Mouse (Mus musculus) embryonic facial prominence, embryonic 13.5 days (tissue): ENCODE results near the gene D230025D16Rik. TPM values are rescaled to one million over a fixed set of nuclear protein-coding genes. Genes with fewer than 3 reads are reported as not detected.

Experiments used
- ATAC-seq: fragments of 200-750 bp; cut with Nextera tagmentation; 2 replicates; pipeline ENCODE4 v1.8.0; 2017; ENCODE audit warnings: low read depth; ENCODE audit not compliant: insufficient number of reproducible peaks, insufficient read depth, low FRiP score, low TSS enrichment
- H3K27ac ChIP-seq: fragments of 300-500 bp; sonication (generic); 2 replicates; pipeline ENCODE4 v1.5.1; 2015; ENCODE audit warnings: moderate library complexity, mild to moderate bottlenecking, inconsistent platforms
- H3K27me3 ChIP-seq: fragments of 300-500 bp; sonication (generic); 2 replicates; pipeline ENCODE4 v1.6.1; 2015; ENCODE audit warnings: mild to moderate bottlenecking, inconsistent platforms
- H3K36me3 ChIP-seq: fragments of 300-500 bp; sonication (generic); 2 replicates; pipeline ENCODE4 v1.6.1; 2015; ENCODE audit warnings: mild to moderate bottlenecking, inconsistent platforms
- H3K4me1 ChIP-seq: fragments of 300-500 bp; sonication (generic); 2 replicates; pipeline ENCODE4 v1.6.1; 2015; ENCODE audit warnings: inconsistent platforms
- H3K4me2 ChIP-seq: fragments of 300-500 bp; sonication (generic); 2 replicates; pipeline ENCODE4 v1.6.1; 2015; ENCODE audit warnings: moderate library complexity, mild to moderate bottlenecking, inconsistent platforms
- H3K4me3 ChIP-seq: fragments of 300-500 bp; sonication (generic); 2 replicates; pipeline ENCODE4 v1.5.1; 2015; ENCODE audit warnings: mild to moderate bottlenecking, inconsistent platforms
- H3K9ac ChIP-seq: fragments of 300-500 bp; sonication (generic); 2 replicates; pipeline ENCODE4 v1.6.1; 2015; ENCODE audit warnings: mild to moderate bottlenecking, inconsistent platforms
- H3K9me3 ChIP-seq: fragments of 300-500 bp; sonication (generic); 2 replicates; pipeline ENCODE4 v1.6.1; 2016; ENCODE audit warnings: inconsistent platforms
- WGBS: fragments of 180-500 bp; shearing (Covaris S2); methylation state at CpG from one replicate; pipeline ENCODE4 v1.1.7; 2015; ENCODE audit warnings: mixed read lengths; 5-methylcytosine and 5-hydroxymethylcytosine counted together
- polyA plus RNA-seq: library from polyadenylated mRNA; unstranded; fragments of >200 nt; fragmentation: Nextera tagmentation; extraction: Ambion mirVana; gene quantifications from 2 replicates; pipeline ENCODE4 v1.2.1, GENCODE M21; 2015

The D230025D16Rik gene
- polyA plus RNA-seq, 1 experiment from 2014 or later: 24.5 TPM

DNA sequence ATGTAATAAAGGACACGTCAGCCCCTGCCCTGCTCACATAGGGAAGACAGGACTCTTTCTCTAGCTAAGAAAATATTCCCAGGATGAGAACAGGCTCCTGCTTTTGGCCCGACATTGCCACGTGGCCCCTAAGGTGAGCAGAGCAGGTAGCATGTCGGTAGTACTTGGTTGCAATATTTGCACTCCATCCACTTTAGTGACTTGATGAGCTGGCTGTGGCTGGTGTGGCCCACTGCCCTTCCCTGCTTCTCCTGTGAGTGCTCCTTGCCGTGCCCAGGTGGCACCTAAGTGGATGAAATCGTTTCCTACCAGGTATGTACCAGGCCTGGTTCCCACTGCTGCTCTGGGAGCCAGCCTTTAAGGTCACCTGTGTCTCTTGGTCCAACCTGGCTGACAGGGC, 27.0 kb downstream of the D230025D16Rik start:
- Histone ChIP-seq H3K4me2 (no peak overlapping the region), H3K4me1 (peaks cover 20% of the 10 kb centered on the region), H3K27ac (no peak overlapping the region), H3K9me3 (no peaks in the 10 kb centered on the region), H3K27me3 (peaks cover 14% of the 10 kb centered on the region), H3K4me3 (no peak overlapping the region), H3K9ac (no peak overlapping the region), H3K36me3 (peaks cover 62% of the 10 kb centered on the region)
- 92% methylated on average over 6 of the region's 6 CpGs for WGBS
- no peak for ATAC-seq

DNA sequence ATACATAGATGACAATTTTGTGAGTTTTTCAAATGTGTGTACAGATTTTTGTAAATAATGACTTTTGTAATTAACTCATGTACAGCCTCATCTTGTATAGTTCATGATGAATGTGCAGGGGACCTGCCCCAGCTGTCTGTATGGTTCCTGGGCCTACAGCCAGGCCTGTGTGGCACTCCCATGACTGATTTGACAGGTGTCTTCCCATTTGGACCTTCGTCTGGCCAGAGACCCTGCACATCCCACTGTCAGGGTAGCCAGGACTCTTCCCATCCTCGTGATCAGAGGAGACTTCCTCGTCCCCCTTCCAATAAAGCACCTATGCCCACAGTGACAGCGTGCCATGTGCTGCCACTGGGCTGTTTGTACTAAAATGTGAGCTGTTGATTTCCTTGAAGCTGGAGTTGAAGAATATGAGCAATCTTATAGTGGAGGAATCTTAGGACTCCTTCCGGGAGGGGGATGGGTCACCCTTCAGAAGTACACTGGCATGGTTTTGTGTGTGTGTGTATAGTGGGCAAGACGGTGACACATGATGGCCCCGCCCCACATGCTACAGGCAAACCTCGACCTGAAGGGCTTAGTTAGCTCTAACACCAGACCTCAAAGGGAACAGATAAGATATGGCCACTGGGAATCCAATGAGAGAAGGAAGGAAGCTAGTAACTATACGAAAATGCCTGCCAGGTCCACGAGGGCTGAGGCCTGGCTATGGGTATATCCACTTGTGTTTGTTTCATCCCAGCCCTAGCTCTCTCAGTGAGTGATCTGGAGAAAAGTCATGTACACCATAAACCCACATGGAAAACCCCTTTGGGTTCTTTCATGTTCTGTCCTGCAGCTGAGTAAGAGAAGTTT, 28.0 kb downstream of the D230025D16Rik start:
- Histone ChIP-seq H3K4me2 (0 out of 2 replicates have a peak overlapping the region, but pooled peaks have one; percentile 90), H3K9ac (peak overlapping the region; percentile 86; the same call in 1 of the 2 replicates), H3K36me3 (peaks cover 55% of the 10 kb centered on the region), H3K4me3 (peak overlapping the region; percentile 73; the same call in 1 of the 2 replicates), H3K27ac (no peak overlapping the region), H3K27me3 (peaks cover 22% of the 10 kb centered on the region), H3K4me1 (peaks cover 20% of the 10 kb centered on the region), H3K9me3 (no peaks in the 10 kb centered on the region)
- WGBS: 86% methylated on average over 10 of the region's 10 CpGs
- ATAC-seq: no peak

GRCm38 (mm10) chr8:105253766-105254151, 28.8 kb downstream of the D230025D16Rik start:
- no peaks in the 10 kb centered on the region for H3K9me3 ChIP-seq
- peak overlapping the region; percentile 73 for H3K4me3 ChIP-seq
- peaks cover 25% of the 10 kb centered on the region for H3K4me1 ChIP-seq
- peaks cover 47% of the 10 kb centered on the region for H3K36me3 ChIP-seq
- peak overlapping the region; percentile 91; the same call in 1 of the 2 replicates for H3K27ac ChIP-seq
- no peak for ATAC-seq
- WGBS: 36% methylated on average over 20 of the region's 20 CpGs
- peak overlapping the region; percentile 90 for H3K4me2 ChIP-seq
- peaks cover 31% of the 10 kb centered on the region for H3K27me3 ChIP-seq
- H3K9ac ChIP-seq: peak overlapping the region; percentile 86

GRCm38 (mm10) chr8:105254152-105254965, 29.4 kb downstream of the D230025D16Rik start:
- peak overlapping the region; percentile 73 for H3K4me3 ChIP-seq
- ATAC-seq: peak; percentile 81
- H3K27ac ChIP-seq: peak overlapping the region; percentile 91
- H3K4me2 ChIP-seq: peak overlapping the region; percentile 90
- H3K9ac ChIP-seq: peak overlapping the region; percentile 86
- WGBS: under 1% methylated on average over 73 of the region's 74 CpGs
- H3K4me1 ChIP-seq: peaks cover 31% of the 10 kb centered on the region
- H3K36me3 ChIP-seq: peaks cover 41% of the 10 kb centered on the region
- H3K9me3 ChIP-seq: no peaks in the 10 kb centered on the region
- peaks cover 37% of the 10 kb centered on the region for H3K27me3 ChIP-seq

DNA sequence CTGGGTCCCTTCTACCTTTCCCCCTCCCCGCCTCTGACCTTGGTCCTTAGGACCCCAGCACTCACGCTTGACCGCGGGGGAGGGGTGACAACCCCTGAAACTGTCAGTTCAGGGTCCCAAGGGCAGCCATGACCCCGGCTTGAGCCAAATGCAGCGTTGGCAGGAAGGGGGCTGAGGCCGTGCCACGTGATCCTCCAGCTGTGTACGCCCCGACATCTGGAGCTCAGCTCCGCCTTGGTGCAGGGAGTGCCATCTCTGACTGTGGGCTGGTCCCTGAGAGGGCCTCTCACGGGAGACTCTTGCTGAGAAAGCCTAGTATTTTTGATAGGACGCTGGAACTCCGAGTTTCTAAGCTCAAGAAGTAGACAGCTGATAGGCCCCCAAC, 30.0 kb downstream of the D230025D16Rik start, which contains the start of gene B3gnt9:
Gene B3gnt9, minus strand, starts transcription at position 188 of the 385 bp plus-strand sequence.
- peak; percentile 80 for ATAC-seq
- Histone ChIP-seq H3K27me3 (peaks cover 42% of the 10 kb centered on the region), H3K4me2 (peak within 1 kb of the TSS; percentile 90), H3K36me3 (peaks cover 35% of the 10 kb centered on the region), H3K4me3 (peak within 1 kb of the TSS; percentile 73), H3K9ac (peak within 1 kb of the TSS; percentile 86), H3K27ac (peak within 1 kb of the TSS; percentile 91), H3K4me1 (peaks cover 37% of the 10 kb centered on the region), H3K9me3 (no peaks in the 10 kb centered on the region)
- WGBS: 3% methylated on average over 14 of the region's 14 CpGs

DNA sequence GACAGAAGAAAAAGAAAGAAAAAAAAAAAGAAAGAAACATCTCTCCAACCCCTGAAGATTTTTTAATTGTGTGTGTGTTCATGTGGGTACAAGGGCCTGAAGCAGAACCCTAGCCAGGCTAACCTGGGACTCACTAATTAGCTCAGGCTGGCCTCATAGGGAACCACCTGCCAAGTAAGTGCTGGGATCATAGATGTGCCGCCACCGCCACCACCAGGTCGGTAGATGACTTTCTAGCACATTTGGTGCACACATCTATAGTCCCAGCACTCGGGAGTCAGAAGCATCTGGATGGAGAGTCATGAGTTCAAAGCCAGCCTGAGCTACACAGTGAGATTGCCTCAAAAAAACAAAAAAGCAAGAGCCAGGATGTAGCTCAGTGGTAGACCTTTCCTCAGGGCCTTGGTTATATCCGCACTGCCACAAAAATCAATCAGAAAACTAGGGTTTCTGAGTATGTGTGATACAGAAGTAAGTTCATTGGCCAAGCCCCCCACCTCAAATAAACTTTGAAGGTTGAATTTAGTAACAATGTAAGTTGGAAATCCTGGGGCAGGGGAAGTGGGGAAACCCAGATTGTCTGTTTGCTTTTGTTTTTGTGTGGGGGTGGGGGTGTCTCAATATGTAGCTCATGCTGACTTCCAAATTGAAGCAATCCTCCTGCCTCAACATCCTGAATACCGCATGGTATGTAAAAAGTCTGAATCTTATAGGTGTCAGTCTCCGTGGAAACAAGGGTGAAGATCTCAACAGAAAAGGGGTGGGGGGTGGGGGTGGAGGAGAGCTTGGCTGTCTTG, 32.6 kb downstream of the D230025D16Rik start:
- no peak overlapping the region for H3K9ac ChIP-seq
- WGBS: 68% methylated on average over 7 of the region's 7 CpGs
- H3K27ac ChIP-seq: no peak overlapping the region
- peaks cover 64% of the 10 kb centered on the region for H3K27me3 ChIP-seq
- peaks cover 11% of the 10 kb centered on the region for H3K36me3 ChIP-seq
- no peak overlapping the region for H3K4me2 ChIP-seq
- ATAC-seq: no peak
- no peaks in the 10 kb centered on the region for H3K9me3 ChIP-seq
- no peak overlapping the region for H3K4me3 ChIP-seq
- H3K4me1 ChIP-seq: peaks cover 39% of the 10 kb centered on the region

- Histone ChIP-seq H3K4me2 (peak overlapping the region; percentile 68), H3K36me3 (no peaks in the 10 kb centered on the region), H3K4me3 (peak overlapping the region; percentile 38), H3K27me3 (peaks cover 79% of the 10 kb centered on the region), H3K9ac (peak overlapping the region; percentile 27), H3K4me1 (peaks cover 30% of the 10 kb centered on the region), H3K9me3 (no peaks in the 10 kb centered on the region), H3K27ac (no peak overlapping the region)
- 1% methylated on average over 55 of the region's 55 CpGs for WGBS
- ATAC-seq: 0 out of 2 replicates have a peak, but pooled peaks have one; percentile 2
Measured at GRCm38 (mm10) chr8:105258911-105259720, 34.2 kb downstream of the D230025D16Rik start.

DNA sequence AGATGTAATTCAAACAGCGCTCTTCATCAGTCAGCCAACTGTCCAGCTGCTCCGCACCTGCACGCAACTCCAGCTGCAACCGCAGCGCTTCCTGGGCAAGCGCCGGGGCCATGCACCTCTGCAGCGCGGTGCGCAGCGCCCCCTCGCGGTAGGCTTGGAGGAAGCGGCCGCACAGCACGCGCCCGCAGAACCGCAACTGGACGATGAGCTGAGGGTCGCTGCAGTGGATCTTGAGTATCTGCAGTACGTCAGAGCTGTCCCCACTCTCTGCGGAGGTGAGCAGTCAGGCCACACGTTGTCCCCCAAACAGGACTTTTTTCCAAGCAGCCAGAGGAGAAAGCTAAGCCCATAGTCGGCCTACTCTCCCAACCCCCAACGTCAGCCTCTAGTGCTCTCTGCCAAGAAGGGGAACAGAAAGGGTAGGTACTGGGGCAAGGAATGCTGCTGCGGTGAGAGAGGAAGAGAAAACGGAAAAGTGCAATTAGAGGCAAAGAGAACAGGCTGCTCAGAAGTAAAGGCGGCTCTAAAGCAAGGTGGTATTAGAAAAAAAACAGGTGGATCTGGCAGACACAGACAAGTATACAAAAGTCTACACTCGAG, 34.9 kb downstream of the D230025D16Rik start:
- Histone ChIP-seq H3K36me3 (no peaks in the 10 kb centered on the region), H3K9me3 (no peaks in the 10 kb centered on the region), H3K4me3 (peak overlapping the region; percentile 38), H3K9ac (peak overlapping the region; percentile 27), H3K27ac (no peak overlapping the region), H3K27me3 (peaks cover 80% of the 10 kb centered on the region), H3K4me1 (peaks cover 30% of the 10 kb centered on the region), H3K4me2 (peak overlapping the region; percentile 68)
- 0 out of 2 replicates have a peak, but pooled peaks have one; percentile 11 for ATAC-seq
- WGBS: 3% methylated on average over 30 of the region's 30 CpGs

DNA sequence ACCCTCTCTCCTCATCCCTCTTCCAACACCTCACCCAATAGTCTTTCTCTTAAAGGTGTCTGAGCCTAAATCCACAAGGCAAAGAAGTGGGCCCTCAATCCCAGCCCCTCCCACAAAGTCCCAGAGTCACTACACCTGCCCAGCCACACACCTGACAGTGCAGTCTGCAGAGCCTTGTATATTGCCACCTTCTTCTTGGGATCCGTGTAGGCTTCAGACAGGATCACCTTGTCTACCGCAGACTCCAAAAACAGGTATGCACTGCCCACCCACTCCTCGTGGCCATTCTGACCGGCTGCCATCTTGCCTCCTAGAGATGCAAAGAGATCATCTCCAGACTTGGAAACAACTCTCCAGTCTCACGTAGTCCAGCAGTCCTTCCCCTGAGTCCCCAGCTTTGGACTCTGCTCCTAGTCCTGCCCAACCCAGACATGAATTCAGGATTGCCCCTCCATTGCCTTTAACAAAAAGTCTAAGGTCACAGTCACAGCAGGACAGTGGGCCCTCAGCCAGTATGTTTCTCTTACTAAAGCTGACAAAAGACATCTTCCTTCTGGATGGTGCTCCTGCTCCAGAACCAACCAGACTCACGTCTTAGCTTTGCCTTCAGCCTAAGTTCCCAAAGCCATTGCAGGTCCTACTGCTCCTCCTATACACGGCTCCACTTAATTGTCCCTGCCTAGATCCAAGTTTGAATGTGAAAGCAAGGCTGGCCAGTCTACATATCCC, 35.6 kb downstream of the D230025D16Rik start:
- Histone ChIP-seq H3K27me3 (peaks cover 87% of the 10 kb centered on the region), H3K27ac (no peak overlapping the region), H3K4me2 (peak overlapping the region; percentile 68; the same call in 1 of the 2 replicates), H3K4me1 (peaks cover 28% of the 10 kb centered on the region), H3K9me3 (no peaks in the 10 kb centered on the region), H3K36me3 (no peaks in the 10 kb centered on the region), H3K4me3 (no peak overlapping the region), H3K9ac (no peak overlapping the region)
- ATAC-seq: no peak
- 63% methylated on average over 7 of the region's 7 CpGs for WGBS
